Mouse (Mus musculus): ENCODE data around the gene Rps15a. TPM values are rescaled to one million over a fixed set of nuclear protein-coding genes. Genes with fewer than 3 reads are reported as not detected.

Gene Rps15a
- polyA plus RNA-seq, 1 experiment, result 1,225 TPM

DNA sequence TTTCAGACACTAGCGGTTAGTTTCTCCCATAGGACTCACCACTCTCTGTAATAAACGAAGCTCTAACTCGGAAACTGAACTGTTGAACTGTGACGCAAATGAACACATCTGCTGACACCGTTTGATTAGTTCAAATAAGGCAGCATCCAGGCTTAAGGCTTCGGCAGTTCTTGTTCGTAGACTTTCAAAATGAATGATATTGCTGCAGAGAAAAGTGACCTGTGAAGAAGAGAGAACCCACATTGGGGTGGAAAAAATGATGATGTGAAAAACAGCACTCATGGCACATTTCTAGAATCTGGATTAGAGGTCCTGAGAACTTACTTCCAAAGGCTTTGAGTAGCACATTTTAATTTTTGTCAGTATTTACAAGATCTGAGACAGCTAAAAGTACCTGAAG, 25.3 kb upstream of the Rps15a start:
- Histone ChIP-seq H3K36me3 (ENCODE audit: control insufficient read depth, insufficient read depth, low read length) (peaks cover 20% of the 10 kb centered on the region), H3K4me3 (ENCODE audit: insufficient read depth, low read depth, low read length) (no peak overlapping the region), H3K27me3 (replicated peaks; ENCODE audit: control insufficient read depth, insufficient read depth, low read length) (no peaks in the 10 kb centered on the region), H3K27ac (ENCODE audit: insufficient read depth, low read depth, low read length) (no peak overlapping the region), H3K4me1 (ENCODE audit: control insufficient read depth, insufficient read depth, low read length) (no peaks in the 10 kb centered on the region)
- TF ChIP-seq CTCF (conservative IDR thresholded peaks at IDR 0.05; ENCODE audit: insufficient read depth, insufficient read length, low read depth, low read length) (no peak), POLR2A (IDR thresholded peaks at IDR 0.05; ENCODE audit: low read depth, low read length) (no peak)
- DNase-seq, result no peak
- 86% methylated on average over 7 of the region's 7 CpGs for WGBS

DNA sequence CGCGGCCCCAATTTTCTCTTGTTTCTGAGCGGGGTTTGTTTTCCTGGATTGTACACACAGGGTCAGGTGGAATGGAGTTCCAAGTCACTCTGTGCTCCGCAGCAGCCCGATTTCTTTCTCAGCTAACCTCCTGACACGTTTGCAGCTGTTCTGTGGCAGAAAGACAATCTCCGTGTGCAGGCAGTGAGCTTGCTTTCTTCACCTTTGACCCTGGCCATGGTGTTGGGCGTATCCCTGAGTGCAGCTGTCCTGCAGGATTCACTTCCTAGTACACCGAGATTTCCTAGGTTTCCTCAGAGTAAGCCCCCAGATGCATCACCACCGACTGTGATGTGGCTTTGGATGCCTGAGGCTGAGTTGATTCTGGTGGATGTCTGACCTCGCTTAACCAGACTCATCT, 19.1 kb upstream of the Rps15a start:
- H3K36me3 ChIP-seq (ENCODE audit: control insufficient read depth, insufficient read depth, low read length), result peaks cover 5% of the 10 kb centered on the region

DNA sequence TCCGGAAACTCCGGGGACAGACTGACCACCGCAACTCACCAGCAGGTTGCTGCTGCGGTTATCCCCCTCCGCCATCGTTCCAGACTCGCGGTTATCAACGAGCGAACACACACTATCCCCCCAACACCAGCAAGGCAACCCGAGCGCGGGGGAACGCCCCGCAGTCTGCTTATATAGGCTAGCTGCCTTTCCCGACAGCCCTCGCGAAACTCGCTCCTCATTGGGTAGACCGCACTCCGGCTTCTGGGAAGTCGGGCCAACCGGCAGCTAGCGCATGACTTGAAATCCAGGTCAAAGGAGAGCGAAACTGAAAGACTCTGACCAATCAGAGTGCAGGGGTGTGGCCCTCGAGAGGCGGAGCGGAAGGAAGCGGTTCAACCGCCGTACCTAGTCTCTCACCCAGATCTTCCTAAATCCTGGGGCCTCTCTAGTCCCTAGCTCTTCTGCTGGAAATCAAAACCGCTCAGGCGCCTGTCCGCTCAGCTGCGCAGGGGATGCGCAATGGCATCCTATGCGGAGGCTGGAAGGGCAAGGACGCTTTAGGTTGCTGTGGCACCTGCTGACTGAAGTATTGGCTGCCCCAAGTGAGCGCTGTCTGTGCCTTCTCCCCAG, 13.5 kb upstream of the Rps15a start, which contains the start of gene Arl6ip1:
TSS of gene Arl6ip1 (minus strand) at position 233 of the 612 bp plus-strand sequence.
- WGBS, result under 1% methylated on average over 39 of the region's 39 CpGs
- peaks cover 11% of the 10 kb centered on the region for H3K4me1 ChIP-seq (ENCODE audit: control insufficient read depth, insufficient read depth, low read length)
- peak within 1 kb of the TSS; percentile 90 for H3K27ac ChIP-seq (ENCODE audit: insufficient read depth, low read depth, low read length)
- TF ChIP-seq POLR2A (IDR thresholded peaks at IDR 0.05; ENCODE audit: low read depth, low read length), result peak; percentile 99
- no peak for TF ChIP-seq CTCF (conservative IDR thresholded peaks at IDR 0.05; ENCODE audit: insufficient read depth, insufficient read length, low read depth, low read length)
- no peaks in the 10 kb centered on the region for H3K27me3 ChIP-seq (replicated peaks; ENCODE audit: control insufficient read depth, insufficient read depth, low read length)
- peak within 1 kb of the TSS; percentile 76 for H3K4me3 ChIP-seq (ENCODE audit: insufficient read depth, low read depth, low read length)
- DNase-seq, result peak; percentile 99
- peaks cover 5% of the 10 kb centered on the region; the same call in 1 of the 2 replicates for H3K36me3 ChIP-seq (ENCODE audit: control insufficient read depth, insufficient read depth, low read length)

More for the DNA sequence above, 19.1 kb upstream of the Rps15a start:
- H3K27me3 ChIP-seq (replicated peaks; ENCODE audit: control insufficient read depth, insufficient read depth, low read length), result no peaks in the 10 kb centered on the region
- no peak for DNase-seq
- TF ChIP-seq CTCF (conservative IDR thresholded peaks at IDR 0.05; ENCODE audit: insufficient read depth, insufficient read length, low read depth, low read length) (no peak), POLR2A (IDR thresholded peaks at IDR 0.05; ENCODE audit: low read depth, low read length) (no peak)
- H3K4me3 ChIP-seq (ENCODE audit: insufficient read depth, low read depth, low read length), result no peak overlapping the region
- 59% methylated on average over 11 of the region's 11 CpGs for WGBS
- no peak overlapping the region for H3K27ac ChIP-seq (ENCODE audit: insufficient read depth, low read depth, low read length)
- no peaks in the 10 kb centered on the region; the same call in 1 of the 2 replicates for H3K4me1 ChIP-seq (ENCODE audit: control insufficient read depth, insufficient read depth, low read length)

DNA sequence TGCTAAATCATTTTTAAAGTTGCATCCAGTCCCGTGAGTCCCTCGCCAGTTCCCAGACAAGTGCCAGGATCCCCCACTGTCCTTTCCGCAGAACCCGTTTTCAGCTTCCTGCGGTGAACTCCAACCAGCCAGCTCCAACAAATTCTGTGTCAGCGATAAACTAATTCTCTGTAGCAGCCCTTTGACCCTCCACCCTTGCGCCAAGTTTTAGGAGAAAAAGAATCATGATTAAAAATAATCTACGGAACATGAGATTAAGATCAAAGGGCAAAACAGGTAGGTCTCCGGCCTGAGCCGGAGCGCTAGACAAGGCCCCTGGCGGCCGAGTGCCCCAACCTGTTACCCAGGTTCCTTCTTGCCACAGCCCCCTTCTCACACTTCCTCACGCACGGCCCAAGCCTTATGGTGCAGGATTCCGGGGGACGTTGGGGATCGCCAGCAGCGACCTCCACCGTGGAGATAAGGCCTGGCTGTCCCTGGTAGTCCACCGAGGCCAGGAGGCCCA, 13.0 kb upstream of the Rps15a start:
- peaks cover 15% of the 10 kb centered on the region for H3K4me1 ChIP-seq (ENCODE audit: control insufficient read depth, insufficient read depth, low read length)
- no peaks in the 10 kb centered on the region for H3K27me3 ChIP-seq (replicated peaks; ENCODE audit: control insufficient read depth, insufficient read depth, low read length)
- peak overlapping the region; percentile 90 for H3K27ac ChIP-seq (ENCODE audit: insufficient read depth, low read depth, low read length)
- TF ChIP-seq CTCF (conservative IDR thresholded peaks at IDR 0.05; ENCODE audit: insufficient read depth, insufficient read length, low read depth, low read length) (0 out of 2 replicates have a peak, but pooled peaks have one; percentile 11), POLR2A (IDR thresholded peaks at IDR 0.05; ENCODE audit: low read depth, low read length) (no peak)
- 1% methylated on average over 21 of the region's 21 CpGs for WGBS
- peak; percentile 86 for DNase-seq
- H3K36me3 ChIP-seq (ENCODE audit: control insufficient read depth, insufficient read depth, low read length), result peaks cover 5% of the 10 kb centered on the region; the same call in 1 of the 2 replicates
- H3K4me3 ChIP-seq (ENCODE audit: insufficient read depth, low read depth, low read length), result peak overlapping the region; percentile 74

DNA sequence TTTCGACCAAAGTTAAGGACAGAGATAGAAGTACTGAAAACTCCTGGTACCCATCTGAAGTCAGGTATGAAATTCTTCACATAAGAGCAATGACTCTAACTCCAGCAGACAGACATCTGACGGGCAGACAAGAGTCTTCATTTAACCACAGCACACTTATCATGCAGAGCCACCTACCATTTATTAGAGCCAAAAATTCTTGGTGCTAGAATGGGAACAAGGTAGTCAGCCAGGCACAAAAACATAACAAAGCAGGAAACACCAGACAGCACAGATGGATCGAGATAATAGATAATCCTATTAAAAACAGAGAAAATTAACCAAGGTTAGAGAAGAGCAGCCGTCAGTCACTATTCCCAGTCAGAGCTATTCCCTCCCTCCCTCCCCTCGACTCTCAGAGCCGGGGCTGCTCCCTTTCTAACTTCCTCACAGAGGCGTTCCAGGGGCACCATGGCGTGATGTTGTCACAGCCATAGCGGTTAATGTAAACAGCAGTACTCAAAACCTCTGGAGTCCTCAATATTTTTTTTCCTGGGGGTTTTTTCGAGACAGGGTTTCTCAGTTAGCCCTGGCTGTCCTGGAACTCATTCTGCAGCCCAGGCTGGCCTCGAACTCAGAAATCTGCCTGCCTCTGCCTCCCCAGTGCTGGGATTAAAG, 10.4 kb upstream of the Rps15a start:
- no peak overlapping the region for H3K4me3 ChIP-seq (ENCODE audit: insufficient read depth, low read depth, low read length)
- peaks cover 15% of the 10 kb centered on the region for H3K4me1 ChIP-seq (ENCODE audit: control insufficient read depth, insufficient read depth, low read length)
- TF ChIP-seq CTCF (conservative IDR thresholded peaks at IDR 0.05; ENCODE audit: insufficient read depth, insufficient read length, low read depth, low read length) (no peak), POLR2A (IDR thresholded peaks at IDR 0.05; ENCODE audit: low read depth, low read length) (no peak)
- no peak for DNase-seq
- WGBS, result 46% methylated on average over 11 of the region's 11 CpGs
- H3K36me3 ChIP-seq (ENCODE audit: control insufficient read depth, insufficient read depth, low read length), result peaks cover 11% of the 10 kb centered on the region
- H3K27ac ChIP-seq (ENCODE audit: insufficient read depth, low read depth, low read length), result 0 out of 2 replicates have a peak overlapping the region, but pooled peaks have one; percentile 41
- H3K27me3 ChIP-seq (replicated peaks; ENCODE audit: control insufficient read depth, insufficient read depth, low read length), result no peaks in the 10 kb centered on the region

DNA sequence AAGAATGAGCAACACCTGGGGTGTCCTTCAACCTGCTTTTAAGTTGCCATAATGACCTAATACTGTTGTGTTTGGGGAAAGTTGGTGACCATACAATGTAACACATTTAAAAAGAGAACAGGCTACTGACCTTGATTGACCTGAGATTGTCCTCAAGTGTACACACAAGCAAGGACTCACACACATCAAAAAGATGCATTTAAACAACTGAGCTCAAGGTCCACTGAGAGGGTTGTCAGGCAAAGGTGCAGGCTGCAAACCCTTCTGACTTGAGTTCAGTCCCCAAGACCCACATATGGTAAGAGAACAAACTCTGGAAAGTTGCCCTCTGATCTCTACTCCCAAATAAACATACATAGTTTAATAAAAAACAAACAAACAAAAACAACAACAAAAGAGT, 9.7 kb upstream of the Rps15a start:
- peaks cover 11% of the 10 kb centered on the region for H3K36me3 ChIP-seq (ENCODE audit: control insufficient read depth, insufficient read depth, low read length)
- TF ChIP-seq POLR2A (IDR thresholded peaks at IDR 0.05; ENCODE audit: low read depth, low read length) (no peak), CTCF (conservative IDR thresholded peaks at IDR 0.05; ENCODE audit: insufficient read depth, insufficient read length, low read depth, low read length) (no peak)
- no peaks in the 10 kb centered on the region for H3K27me3 ChIP-seq (replicated peaks; ENCODE audit: control insufficient read depth, insufficient read depth, low read length)
- H3K4me1 ChIP-seq (ENCODE audit: control insufficient read depth, insufficient read depth, low read length), result peaks cover 17% of the 10 kb centered on the region
- H3K4me3 ChIP-seq (ENCODE audit: insufficient read depth, low read depth, low read length), result no peak overlapping the region
- H3K27ac ChIP-seq (ENCODE audit: insufficient read depth, low read depth, low read length), result peak overlapping the region; percentile 42; the same call in 1 of the 2 replicates
- DNase-seq, result no peak

All from kidney, adult 2 months (tissue).